Mouse (Mus musculus) kidney, embryonic 15.5 days (tissue): ENCODE data around the gene Egln1. TPM values are rescaled to one million over a fixed set of nuclear protein-coding genes. Genes with fewer than 3 reads are reported as not detected.
A peak's percentile ranks its signal among the peaks of the same experiment; 100 is the strongest.

Experiments used
- ATAC-seq: fragments of 200-750 bp; cut with Nextera tagmentation; replicated peaks from 2 replicates; pipeline ENCODE4 v1.8.0; 2017; ENCODE audit warnings: moderate TSS enrichment; ENCODE audit not compliant: low FRiP score
- H3K27ac ChIP-seq: fragments of 300-500 bp; sonication (generic); 2 replicates; pipeline ENCODE4 v1.5.1; 2015; ENCODE audit warnings: mild to moderate bottlenecking, inconsistent platforms
- H3K27me3 ChIP-seq: fragments of 300-500 bp; sonication (generic); 2 replicates; pipeline ENCODE4 v1.6.1; 2015; ENCODE audit warnings: inconsistent platforms
- H3K36me3 ChIP-seq: fragments of 300-500 bp; sonication (generic); 2 replicates; pipeline ENCODE4 v1.6.1; 2015; ENCODE audit warnings: inconsistent platforms
- H3K4me1 ChIP-seq: fragments of 300-500 bp; sonication (generic); 2 replicates; pipeline ENCODE4 v1.6.1; 2015; ENCODE audit warnings: inconsistent platforms
- H3K4me2 ChIP-seq: fragments of 300-500 bp; sonication (generic); 2 replicates; pipeline ENCODE4 v1.6.1; 2015; ENCODE audit warnings: moderate library complexity, mild to moderate bottlenecking, inconsistent platforms
- H3K4me3 ChIP-seq: fragments of 300-500 bp; sonication (generic); replicated peaks from 2 replicates; pipeline ENCODE4 v1.5.1; 2015; ENCODE audit warnings: mild to moderate bottlenecking, inconsistent platforms
- H3K9ac ChIP-seq: fragments of 300-500 bp; sonication (generic); 2 replicates; pipeline ENCODE4 v1.6.1; 2015; ENCODE audit warnings: mild to moderate bottlenecking, inconsistent platforms
- H3K9me3 ChIP-seq: fragments of 300-500 bp; sonication (generic); replicated peaks from 2 replicates; pipeline ENCODE4 v1.6.1; 2016; ENCODE audit warnings: inconsistent platforms
- WGBS: fragments of 180-500 bp; shearing (Covaris S2); methylation state at CpG from one replicate; pipeline ENCODE4 v1.1.7; 2015; ENCODE audit warnings: mixed read lengths; 5-methylcytosine and 5-hydroxymethylcytosine counted together
- polyA plus RNA-seq: library from polyadenylated mRNA; unstranded; fragments of >200 nt; fragmentation: Nextera tagmentation; extraction: Ambion mirVana; gene quantifications from 2 replicates; pipeline ENCODE4 v1.2.1, GENCODE M21; 2015

The Egln1 gene
- polyA plus RNA-seq, 1 experiment from 2014 or later: 11.1 TPM

DNA sequence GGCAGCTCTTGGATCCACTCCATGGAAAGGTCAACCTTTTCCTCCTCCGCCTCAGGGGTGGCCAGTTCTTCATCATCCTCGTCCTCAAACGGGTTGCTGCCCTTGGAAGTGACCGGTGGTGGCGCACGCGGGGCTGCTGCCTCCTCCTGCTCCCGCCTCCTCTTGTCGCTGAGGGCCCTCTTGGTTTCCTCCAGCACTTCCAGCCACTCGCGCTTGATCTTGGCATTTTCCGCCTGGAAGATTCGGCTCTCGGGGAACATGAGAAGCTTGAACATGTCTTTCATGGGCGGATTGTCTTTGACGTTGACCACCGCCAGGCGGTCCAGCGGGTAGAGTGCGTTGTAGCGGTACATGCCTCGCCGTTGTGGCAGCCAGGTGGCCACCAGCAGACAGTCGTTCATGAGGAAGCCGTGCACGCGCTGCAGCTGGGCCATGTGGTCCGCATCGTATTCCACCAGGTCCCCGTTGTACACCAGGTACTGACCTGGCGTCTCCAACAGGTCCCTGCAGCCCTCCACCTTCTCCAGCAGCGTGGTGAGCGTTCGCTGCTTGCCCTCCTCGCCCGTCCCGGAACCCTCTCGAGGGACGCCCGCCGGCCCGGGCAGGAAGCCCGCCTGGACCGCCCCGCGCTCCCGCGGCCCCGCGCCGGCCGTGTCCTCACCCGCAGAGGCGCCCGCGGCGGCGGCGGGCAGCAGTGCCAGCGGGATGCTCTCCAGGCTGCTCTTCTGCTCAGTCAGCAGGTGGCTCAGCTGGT, 52.3 kb downstream of the Egln1 start:
- Histone ChIP-seq H3K4me3 (peak overlapping the region; percentile 89), H3K27ac (peak overlapping the region; percentile 87), H3K4me2 (peak overlapping the region; percentile 99), H3K27me3 (no peaks in the 10 kb centered on the region), H3K36me3 (peaks cover 66% of the 10 kb centered on the region), H3K4me1 (peaks cover 34% of the 10 kb centered on the region), H3K9me3 (no peaks in the 10 kb centered on the region), H3K9ac (peak overlapping the region; percentile 81)
- peak; percentile 63 for ATAC-seq
- WGBS: under 1% methylated on average over 60 of the region's 60 CpGs

DNA sequence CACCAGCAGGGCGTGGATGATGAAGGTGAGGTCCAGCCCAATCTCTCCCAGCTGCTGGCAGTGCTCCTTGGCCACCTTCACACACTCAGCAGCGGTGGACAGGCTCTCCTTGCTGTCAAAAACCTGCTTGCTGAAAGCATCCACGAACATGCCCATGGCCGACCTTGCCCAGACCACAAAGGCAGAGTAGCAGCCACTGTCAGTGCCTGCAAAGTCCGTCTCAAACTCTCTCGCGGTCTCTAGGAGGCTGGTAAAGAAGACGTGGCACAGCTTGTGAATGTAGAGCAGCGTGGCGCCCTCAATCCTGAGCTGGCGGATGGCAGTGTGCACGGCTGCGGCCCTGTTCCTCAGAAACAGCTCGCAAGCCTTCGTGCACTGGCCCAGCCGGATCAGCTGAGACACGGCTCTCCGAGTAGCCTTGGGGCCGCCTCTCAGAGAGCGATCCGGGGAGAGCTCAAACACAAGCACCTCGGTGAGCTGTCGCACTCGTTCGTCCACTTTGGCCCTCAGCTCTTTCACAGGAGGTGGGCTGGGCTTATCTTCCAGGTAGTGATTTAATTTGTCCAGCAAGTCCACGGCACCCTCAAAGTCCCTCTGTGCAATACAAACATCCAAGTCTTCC, 53.0 kb downstream of the Egln1 start:
- Histone ChIP-seq H3K27me3 (no peaks in the 10 kb centered on the region), H3K27ac (peak overlapping the region; percentile 87), H3K4me3 (peak overlapping the region; percentile 89), H3K9ac (peak overlapping the region; percentile 81), H3K9me3 (no peaks in the 10 kb centered on the region), H3K4me2 (peak overlapping the region; percentile 99), H3K36me3 (peaks cover 68% of the 10 kb centered on the region), H3K4me1 (peaks cover 34% of the 10 kb centered on the region)
- WGBS: 77% methylated on average over 26 of the region's 26 CpGs
- ATAC-seq: 0 out of 2 replicates have a peak, but pooled peaks have one; percentile 9

- 0 out of 2 replicates have a peak, but pooled peaks cover 3% of the 10 kb centered on the region for H3K9me3 ChIP-seq
- H3K9ac ChIP-seq: no peak overlapping the region
- H3K36me3 ChIP-seq: peaks cover 81% of the 10 kb centered on the region
- ATAC-seq: no peak
- WGBS: 79% methylated on average over 3 of the region's 3 CpGs
- no peak overlapping the region for H3K4me2 ChIP-seq
- peaks cover 21% of the 10 kb centered on the region for H3K4me1 ChIP-seq
- H3K27ac ChIP-seq: no peak overlapping the region
- H3K27me3 ChIP-seq: no peaks in the 10 kb centered on the region
- H3K4me3 ChIP-seq: no peak overlapping the region
Observed at GRCm38 (mm10) chr8:124892596-124892995, 56.5 kb downstream of the Egln1 start.

- Histone ChIP-seq H3K27ac (no peak overlapping the region), H3K9ac (no peak overlapping the region), H3K36me3 (peaks cover 98% of the 10 kb centered on the region), H3K4me3 (no peak overlapping the region), H3K27me3 (no peaks in the 10 kb centered on the region), H3K9me3 (0 out of 2 replicates have a peak, but pooled peaks cover 3% of the 10 kb centered on the region), H3K4me2 (no peak overlapping the region), H3K4me1 (no peaks in the 10 kb centered on the region)
- no peak for ATAC-seq
- 96% methylated on average over 5 of the region's 5 CpGs for WGBS
Observed at GRCm38 (mm10) chr8:124888385-124888784, 60.7 kb downstream of the Egln1 start.

GRCm38 (mm10) chr8:124878946-124879526, 70.1 kb downstream of the Egln1 start:
- no peak overlapping the region for H3K4me2 ChIP-seq
- no peaks in the 10 kb centered on the region for H3K4me1 ChIP-seq
- H3K36me3 ChIP-seq: peaks cover 96% of the 10 kb centered on the region
- WGBS: 77% methylated on average over 10 of the region's 10 CpGs
- H3K9ac ChIP-seq: no peak overlapping the region
- H3K27ac ChIP-seq: no peak overlapping the region
- no peaks in the 10 kb centered on the region for H3K27me3 ChIP-seq
- H3K9me3 ChIP-seq: no peaks in the 10 kb centered on the region
- ATAC-seq: no peak; the same call in 1 of the 2 replicates
- no peak overlapping the region for H3K4me3 ChIP-seq

DNA sequence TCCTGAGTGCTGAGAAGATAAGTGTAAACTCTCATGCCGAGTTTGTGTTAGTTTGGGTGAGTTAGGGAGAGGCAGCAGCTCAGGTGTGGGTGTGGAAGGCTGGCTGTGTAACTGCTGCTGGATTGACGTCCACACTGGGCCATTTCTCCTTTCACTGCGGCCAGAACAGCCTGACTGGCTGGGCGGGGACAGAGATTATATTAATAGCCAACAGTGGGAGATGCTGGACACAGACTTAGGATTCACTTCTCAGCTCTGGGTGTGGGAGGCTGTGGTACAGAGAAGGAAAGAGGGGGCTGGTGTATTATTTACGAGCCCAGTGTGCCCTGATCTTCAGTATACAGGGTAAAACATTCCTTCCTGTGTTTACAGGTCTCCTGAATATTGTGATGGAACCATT, 71.0 kb downstream of the Egln1 start:
- no peaks in the 10 kb centered on the region for H3K4me1 ChIP-seq
- peaks cover 96% of the 10 kb centered on the region for H3K36me3 ChIP-seq
- no peak overlapping the region for H3K27ac ChIP-seq
- ATAC-seq: no peak
- no peak overlapping the region for H3K4me3 ChIP-seq
- H3K27me3 ChIP-seq: no peaks in the 10 kb centered on the region
- WGBS: 83% methylated on average over 5 of the region's 5 CpGs
- H3K9ac ChIP-seq: no peak overlapping the region
- H3K9me3 ChIP-seq: no peaks in the 10 kb centered on the region
- H3K4me2 ChIP-seq: no peak overlapping the region

- Histone ChIP-seq H3K27ac (no peak overlapping the region), H3K4me2 (no peak overlapping the region), H3K9ac (no peak overlapping the region), H3K4me3 (no peak overlapping the region), H3K9me3 (no peaks in the 10 kb centered on the region), H3K4me1 (no peaks in the 10 kb centered on the region), H3K27me3 (no peaks in the 10 kb centered on the region), H3K36me3 (peaks cover 71% of the 10 kb centered on the region)
- 86% methylated on average over 5 of the region's 5 CpGs for WGBS
- no peak for ATAC-seq
Observed at GRCm38 (mm10) chr8:124872690-124873089, 76.4 kb downstream of the Egln1 start.

DNA sequence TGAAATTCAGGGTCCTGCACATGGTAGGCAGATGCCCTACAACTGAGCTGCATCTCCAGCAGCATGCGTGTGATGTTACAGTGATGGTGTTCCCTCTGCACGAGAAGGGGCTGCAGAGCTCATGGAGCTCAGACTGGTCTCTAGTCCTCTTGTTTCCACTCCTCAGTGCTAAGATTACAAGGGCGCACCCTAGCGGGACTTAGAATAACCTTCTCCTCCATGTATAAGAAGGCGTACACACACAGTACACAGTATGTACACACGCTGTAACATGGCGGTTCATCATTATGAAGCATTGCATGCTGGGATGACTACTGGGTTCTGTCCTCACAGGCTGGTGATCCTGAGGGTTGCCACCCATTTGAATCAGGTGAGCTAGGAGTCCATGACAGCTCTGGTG, 77.0 kb downstream of the Egln1 start:
- no peak overlapping the region for H3K9ac ChIP-seq
- 92% methylated on average over 7 of the region's 7 CpGs for WGBS
- peaks cover 65% of the 10 kb centered on the region for H3K36me3 ChIP-seq
- H3K27me3 ChIP-seq: no peaks in the 10 kb centered on the region
- no peak overlapping the region for H3K4me2 ChIP-seq
- no peak overlapping the region for H3K4me3 ChIP-seq
- no peaks in the 10 kb centered on the region for H3K4me1 ChIP-seq
- H3K27ac ChIP-seq: no peak overlapping the region
- no peaks in the 10 kb centered on the region for H3K9me3 ChIP-seq
- no peak for ATAC-seq

DNA sequence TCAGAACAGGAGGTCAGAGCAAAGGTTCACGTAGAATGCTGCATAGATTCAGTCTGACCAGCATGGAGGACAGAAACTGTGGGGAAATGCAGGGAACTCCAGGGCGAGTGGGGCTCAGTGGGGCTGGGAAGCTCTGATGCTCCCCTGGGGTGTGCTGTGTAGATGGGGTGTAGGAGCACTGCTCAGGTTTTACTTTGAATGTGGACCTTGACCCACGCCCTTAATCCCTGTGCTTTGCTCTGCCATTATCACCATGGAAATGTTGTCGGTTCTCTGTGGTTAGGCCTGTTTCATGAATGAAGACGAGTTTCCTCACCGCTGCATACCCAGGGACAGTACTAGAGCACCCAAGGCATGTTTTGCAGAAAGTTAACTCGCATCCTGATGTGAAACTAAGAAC, 77.7 kb downstream of the Egln1 start:
- H3K4me3 ChIP-seq: no peak overlapping the region
- H3K4me1 ChIP-seq: no peaks in the 10 kb centered on the region
- H3K9ac ChIP-seq: no peak overlapping the region
- no peaks in the 10 kb centered on the region for H3K9me3 ChIP-seq
- WGBS: 94% methylated on average over 7 of the region's 7 CpGs
- H3K27ac ChIP-seq: no peak overlapping the region
- ATAC-seq: no peak
- no peak overlapping the region for H3K4me2 ChIP-seq
- H3K36me3 ChIP-seq: peaks cover 61% of the 10 kb centered on the region
- no peaks in the 10 kb centered on the region for H3K27me3 ChIP-seq

- Histone ChIP-seq H3K27ac (no peak overlapping the region), H3K36me3 (peaks cover 51% of the 10 kb centered on the region), H3K4me1 (no peaks in the 10 kb centered on the region), H3K4me3 (no peak overlapping the region), H3K9me3 (no peaks in the 10 kb centered on the region), H3K27me3 (no peaks in the 10 kb centered on the region), H3K4me2 (no peak overlapping the region), H3K9ac (no peak overlapping the region)
- no peak for ATAC-seq
- WGBS: 45% methylated on average over 6 of the region's 6 CpGs
Observed at GRCm38 (mm10) chr8:124869708-124870107, 79.4 kb downstream of the Egln1 start.

DNA sequence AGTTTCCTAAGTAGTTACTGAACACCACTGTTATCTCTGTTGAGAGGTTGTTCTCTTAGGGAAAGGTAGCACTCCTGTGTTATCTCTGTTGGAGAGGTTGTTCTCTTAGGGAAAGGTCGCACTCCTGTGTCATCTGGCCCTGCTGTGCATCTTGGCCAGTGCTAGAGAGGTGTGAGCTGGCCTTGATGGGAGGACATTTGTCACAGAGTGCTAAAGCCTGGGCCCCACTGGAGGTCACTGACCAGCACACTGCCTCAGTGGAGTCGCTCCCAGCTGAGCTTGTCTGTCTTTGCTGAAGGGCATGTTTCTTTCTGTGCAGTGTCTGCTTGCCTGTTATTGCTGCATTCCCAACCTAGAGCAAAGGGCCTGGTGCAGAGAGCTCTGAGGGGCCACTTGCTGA, 82.0 kb downstream of the Egln1 start:
- Histone ChIP-seq H3K4me1 (peaks cover 7% of the 10 kb centered on the region), H3K9me3 (no peaks in the 10 kb centered on the region), H3K4me2 (no peak overlapping the region), H3K4me3 (no peak overlapping the region), H3K27ac (no peak overlapping the region), H3K9ac (no peak overlapping the region), H3K27me3 (no peaks in the 10 kb centered on the region), H3K36me3 (peaks cover 26% of the 10 kb centered on the region)
- WGBS: 30% methylated on average over 2 of the region's 2 CpGs
- no peak for ATAC-seq

GRCm38 (mm10) chr8:124866669-124867068, 82.5 kb downstream of the Egln1 start:
- WGBS: 63% methylated on average over 3 of the region's 3 CpGs
- no peak overlapping the region for H3K9ac ChIP-seq
- H3K9me3 ChIP-seq: no peaks in the 10 kb centered on the region
- no peak overlapping the region for H3K4me2 ChIP-seq
- H3K27me3 ChIP-seq: no peaks in the 10 kb centered on the region
- peaks cover 21% of the 10 kb centered on the region for H3K36me3 ChIP-seq
- no peak for ATAC-seq
- H3K4me3 ChIP-seq: no peak overlapping the region
- H3K27ac ChIP-seq: no peak overlapping the region
- H3K4me1 ChIP-seq: peaks cover 10% of the 10 kb centered on the region
